Mouse (Mus musculus): Measurements from ENCODE around the gene Pitpnb.

Gene Pitpnb

GRCm38 (mm10) chr5:111421424-111421823 lies 90.9 kb downstream of the Pitpnb start:
- DNase-seq (ENCODE audit: low spot score in 2 of 2) = no peak

- DNase-seq (ENCODE audit: low spot score in 2 of 2) = no peak
These were observed 91.7 kb downstream of the Pitpnb start for GRCm38 (mm10) chr5:111422058-111422800.

DNA sequence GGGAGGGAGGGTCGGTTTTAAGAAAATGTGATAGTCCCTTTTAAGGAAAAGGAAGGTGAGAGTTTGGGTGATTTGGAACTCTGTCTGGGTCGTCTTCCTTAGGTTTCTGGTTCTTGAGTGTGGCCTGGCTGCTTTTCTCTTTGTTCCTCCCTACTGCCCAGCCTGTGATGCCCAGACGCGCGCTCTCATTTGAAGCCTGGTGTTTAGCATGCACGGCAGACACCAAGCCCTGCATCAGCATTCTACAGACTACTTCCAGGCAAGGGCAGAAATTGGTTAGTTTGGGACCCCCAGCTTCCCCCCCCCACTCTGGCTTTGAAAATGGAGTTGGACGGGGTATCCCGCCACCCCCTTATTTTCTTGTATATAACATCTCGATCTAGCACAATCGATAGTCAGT lies 92.4 kb downstream of the Pitpnb start:
- DNase-seq (ENCODE audit: low spot score in 2 of 2) = no peak

DNA sequence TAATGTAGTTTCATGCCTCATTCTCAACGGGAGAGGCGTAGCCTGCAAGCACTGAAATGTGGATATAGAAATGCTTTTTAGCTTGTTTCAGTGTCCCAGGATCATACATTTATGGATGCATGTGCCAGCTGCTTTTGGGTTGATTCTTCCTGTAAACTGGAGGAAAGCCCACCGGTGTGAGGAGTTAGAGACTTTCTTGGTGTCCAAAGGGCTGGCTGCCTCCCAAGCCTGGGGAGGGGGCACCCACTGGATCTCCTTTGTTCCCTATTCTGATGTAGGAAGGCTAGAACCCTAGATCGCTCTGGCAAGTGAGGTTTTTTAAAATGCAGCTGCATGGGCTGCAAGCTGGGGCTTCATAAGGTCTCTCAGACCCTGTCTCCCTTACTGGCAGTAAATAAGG lies 93.1 kb downstream of the Pitpnb start:
- DNase-seq (ENCODE audit: low spot score in 2 of 2) = no peak

- DNase-seq (ENCODE audit: low spot score in 2 of 2) = no peak
These were observed 95.2 kb downstream of the Pitpnb start for GRCm38 (mm10) chr5:111425813-111426212.

DNA sequence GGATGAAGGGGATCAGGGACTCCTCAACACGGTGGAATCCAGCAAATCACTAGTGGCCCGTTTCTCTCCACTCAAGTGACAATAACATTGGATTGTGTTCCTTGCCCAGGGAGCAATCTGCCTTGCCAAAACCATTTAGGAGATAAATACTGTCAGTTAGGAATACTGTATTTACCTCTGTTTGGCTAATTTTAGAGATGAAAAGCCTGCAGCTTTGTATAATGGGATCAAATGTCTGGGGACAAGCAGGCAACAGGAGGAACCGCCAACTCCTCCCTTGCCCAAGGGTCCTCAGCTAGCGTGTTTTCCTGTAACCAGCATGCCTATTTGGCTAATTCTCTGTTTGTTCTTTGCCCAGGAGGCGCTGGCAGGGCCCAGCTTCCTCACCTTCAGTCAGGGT lies 95.7 kb downstream of the Pitpnb start:
- DNase-seq (ENCODE audit: low spot score in 2 of 2) = no peak

DNA sequence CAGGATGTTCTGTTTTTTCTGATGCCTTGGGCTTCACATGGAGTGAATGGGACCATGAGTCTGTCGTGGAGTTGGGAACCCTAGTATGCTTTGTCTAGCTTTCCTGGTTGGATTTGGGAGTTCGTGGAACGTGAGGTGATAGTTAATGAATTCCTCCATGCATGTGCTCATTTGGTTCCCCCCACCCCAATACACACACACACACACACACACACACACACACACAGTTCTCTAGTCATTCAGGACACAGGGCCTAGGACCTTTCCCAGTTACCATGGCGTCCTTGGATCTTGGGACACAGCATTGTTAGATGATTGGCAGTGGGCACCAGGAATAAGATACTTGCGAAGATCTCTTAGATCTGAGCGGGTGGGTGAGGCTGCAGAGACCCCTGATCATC lies 98.3 kb downstream of the Pitpnb start:
- no peak for DNase-seq (ENCODE audit: low spot score in 2 of 2)

GRCm38 (mm10) chr5:111429726-111430125 lies 99.2 kb downstream of the Pitpnb start:
- no peak for DNase-seq (ENCODE audit: low spot score in 2 of 2)

DNA sequence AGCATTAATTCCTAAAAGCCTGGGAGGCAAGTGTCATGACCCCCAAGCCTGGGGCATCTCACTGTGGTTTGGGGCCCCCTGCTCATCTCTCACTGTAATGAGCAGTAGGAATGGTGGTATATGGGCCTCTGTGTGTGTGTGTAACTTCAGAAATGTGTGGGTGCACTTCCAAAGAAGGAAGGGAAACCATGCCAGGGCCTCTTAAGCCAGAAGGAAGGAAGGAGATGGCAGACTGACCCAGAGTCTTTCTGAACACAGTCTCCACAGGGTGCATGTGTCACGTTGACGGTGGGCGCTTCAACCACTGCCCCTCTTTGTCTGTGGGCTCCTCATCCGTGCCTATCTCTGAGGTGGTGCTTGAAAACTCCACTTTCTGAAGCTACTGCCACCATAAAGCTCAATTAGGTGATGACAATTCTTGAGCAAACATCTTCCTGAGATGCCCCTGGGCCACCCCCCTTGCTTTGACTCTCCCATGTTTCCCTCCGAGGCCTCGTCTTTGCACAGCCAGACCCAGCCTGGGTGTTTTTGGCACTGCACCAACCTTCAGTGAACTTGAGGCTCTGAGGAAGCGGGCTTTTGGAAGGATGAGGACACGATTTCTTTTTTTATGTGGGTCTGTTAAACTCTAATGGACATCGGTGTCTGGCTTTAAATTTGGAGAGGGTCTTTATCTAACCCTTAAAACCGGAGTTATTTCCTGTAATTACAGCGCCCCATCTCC lies 100.6 kb downstream of the Pitpnb start:
- DNase-seq (ENCODE audit: low spot score in 2 of 2) = no peak

- DNase-seq (ENCODE audit: low spot score in 2 of 2) = no peak
These were observed 102.3 kb downstream of the Pitpnb start for GRCm38 (mm10) chr5:111432842-111433241.

- DNase-seq (ENCODE audit: low spot score in 2 of 2) = no peak
These were observed 103.8 kb downstream of the Pitpnb start for GRCm38 (mm10) chr5:111434342-111434842.

DNA sequence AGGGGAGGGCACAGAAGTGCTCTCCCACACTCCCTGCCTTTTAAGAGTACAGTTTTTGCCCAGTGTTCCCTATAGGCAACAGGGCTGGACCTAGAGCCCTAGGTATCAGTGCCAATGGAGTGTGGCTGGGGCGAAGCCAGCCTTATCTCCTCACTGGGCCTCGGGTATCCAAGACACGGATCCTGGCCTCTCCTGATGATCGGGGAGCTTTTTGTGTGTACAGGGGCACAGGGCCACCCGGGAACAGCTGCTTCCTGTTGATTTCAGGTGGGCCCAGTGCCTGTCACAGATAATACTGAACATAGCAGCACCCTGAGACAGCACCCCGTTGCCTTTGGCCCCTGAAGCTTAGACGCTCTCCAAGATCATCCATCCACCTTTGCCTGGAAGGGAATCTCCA lies 105.7 kb downstream of the Pitpnb start:
- DNase-seq (ENCODE audit: low spot score in 2 of 2) = no peak

- DNase-seq (ENCODE audit: low spot score in 2 of 2) = no peak
These were observed 106.6 kb downstream of the Pitpnb start for GRCm38 (mm10) chr5:111437205-111437604.
